Mouse (Mus musculus) c-Kit-positive CD71-negative TER-119-negative erythroid progenitor cells, embryonic 14.5 days (primary cell): ENCODE results near the gene Nkiras1.

ENCODE experiments used
- DNase-seq: peaks from one replicate; pipeline ENCODE4 v3.0.0-alpha.2; 2013; ENCODE audit warnings: low read depth

Gene Nkiras1

GRCm38 (mm10) chr14:18280375-18280774, 9.4 kb downstream of the Nkiras1 start:
- no peak for DNase-seq

DNA sequence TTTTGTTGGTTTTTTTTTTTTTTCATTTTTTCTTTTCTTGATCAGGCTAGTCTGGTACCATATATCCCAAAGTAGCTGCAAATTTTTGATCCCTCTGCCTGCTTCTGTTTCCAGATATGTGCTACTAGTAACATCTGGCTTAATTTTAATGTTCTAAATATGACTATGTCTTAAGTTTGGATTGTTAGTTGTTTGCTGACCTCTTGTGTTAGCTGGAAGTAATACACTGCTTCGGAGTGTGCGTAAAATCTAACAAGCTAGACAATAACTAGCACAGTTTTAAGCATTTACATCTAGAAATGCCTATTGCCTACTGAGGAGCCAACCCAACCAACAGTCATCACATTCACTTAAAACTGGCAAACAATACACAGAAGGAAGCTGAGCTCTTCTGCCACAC, 13.6 kb downstream of the Nkiras1 start:
- peak; percentile 25 for DNase-seq

DNA sequence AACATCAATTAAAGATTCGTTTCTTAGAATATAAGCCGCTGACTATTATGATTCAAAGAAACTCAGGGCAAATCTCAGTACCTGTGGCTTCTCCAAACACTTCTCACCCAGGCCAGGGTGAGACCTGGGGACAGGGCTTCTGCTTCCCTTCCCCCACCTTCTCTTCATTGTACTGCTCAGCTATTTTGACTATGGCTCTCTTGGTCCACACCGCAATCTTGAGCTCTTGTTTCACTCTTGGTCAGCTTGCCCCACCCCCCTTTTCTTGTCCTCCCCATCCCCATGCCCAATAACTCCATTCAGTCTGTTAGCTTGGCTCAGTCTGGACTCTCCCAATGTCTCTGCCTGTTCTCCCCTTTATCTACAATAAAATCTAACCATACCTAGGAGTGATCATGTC, 14.5 kb downstream of the Nkiras1 start:
- no peak for DNase-seq

DNA sequence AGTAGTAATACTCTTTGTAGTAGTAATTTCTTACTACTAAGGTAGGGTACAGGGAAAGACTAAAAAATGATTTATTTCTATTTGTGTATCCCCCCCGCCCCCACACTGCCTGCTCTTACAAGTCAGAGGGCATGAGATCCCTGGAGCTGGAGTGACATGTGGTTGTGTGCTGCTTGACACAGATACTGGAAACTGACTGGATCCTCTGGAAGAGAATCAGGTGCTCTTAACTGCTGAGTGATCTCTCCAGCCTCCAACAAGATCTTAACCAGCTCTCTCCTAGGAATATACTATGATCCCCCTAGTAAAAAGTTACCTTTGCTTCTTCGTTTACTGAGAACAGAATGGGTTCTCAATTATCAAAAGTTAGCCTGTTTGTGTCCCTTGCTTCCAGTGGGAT, 15.5 kb downstream of the Nkiras1 start:
- DNase-seq, result no peak

DNA sequence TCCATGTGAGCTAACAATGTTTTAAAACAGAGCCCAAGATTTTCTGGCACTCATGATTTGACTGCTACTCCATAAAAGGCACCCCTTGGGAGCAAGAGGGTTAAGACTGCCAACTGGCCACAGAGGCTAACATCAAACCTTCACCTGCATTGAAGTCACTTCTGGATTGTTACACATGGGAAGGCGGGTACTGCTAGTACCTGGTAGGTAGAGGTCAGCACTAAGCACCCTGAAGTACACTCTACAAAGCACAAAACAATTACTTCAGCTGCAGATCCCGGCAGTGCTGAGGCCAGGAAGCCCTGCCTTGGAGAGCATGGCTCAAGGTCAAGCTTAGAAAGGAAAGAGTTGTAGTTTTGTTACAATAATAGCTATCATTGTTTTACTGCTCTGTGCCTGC, 16.5 kb downstream of the Nkiras1 start:
- DNase-seq, result no peak

- DNase-seq, result no peak
Observed at GRCm38 (mm10) chr14:18292111-18292510, 21.2 kb downstream of the Nkiras1 start.

- DNase-seq, result no peak
Observed at GRCm38 (mm10) chr14:18292578-18292977, 21.6 kb downstream of the Nkiras1 start.

GRCm38 (mm10) chr14:18297441-18297840, 26.5 kb downstream of the Nkiras1 start:
- no peak for DNase-seq

DNA sequence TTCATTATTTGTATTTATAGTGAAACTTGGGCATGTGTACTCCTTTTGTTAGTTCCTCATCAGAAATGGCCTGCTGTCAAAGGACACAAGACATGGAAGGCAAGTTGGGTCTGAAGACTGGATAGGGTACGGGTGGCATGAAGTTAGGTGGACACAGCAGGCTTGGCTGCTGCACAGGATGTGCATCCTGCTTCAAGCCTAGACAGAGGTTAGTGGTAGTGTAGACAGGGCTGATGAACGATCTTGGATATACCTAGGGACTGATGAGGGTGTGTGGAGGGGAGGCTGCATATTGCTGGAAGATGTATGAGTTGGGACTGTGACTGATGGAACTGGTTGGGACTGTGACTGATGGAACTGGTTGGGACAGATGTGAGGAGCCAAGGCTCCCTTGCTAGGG, 27.9 kb downstream of the Nkiras1 start:
- DNase-seq, result no peak

DNA sequence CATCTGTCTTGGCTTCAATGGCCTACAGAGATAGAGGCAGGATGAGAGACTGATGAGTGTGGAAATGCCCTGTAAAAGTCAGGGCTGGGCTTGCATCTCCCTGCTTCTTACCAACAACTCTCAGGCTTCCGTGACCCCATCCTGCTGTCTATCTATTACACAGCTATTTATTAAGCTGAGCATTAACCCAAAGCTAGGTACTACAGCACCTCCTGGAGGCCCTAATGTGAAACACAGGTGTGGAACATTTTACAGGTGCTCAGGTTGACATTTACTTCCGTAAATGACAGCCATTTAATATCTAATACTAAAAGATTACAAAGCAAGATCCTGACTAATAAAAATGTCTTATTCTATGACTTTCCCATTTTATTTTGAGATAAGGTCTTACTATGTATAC, 29.7 kb downstream of the Nkiras1 start:
- no peak for DNase-seq

GRCm38 (mm10) chr14:18301591-18301990, 30.7 kb downstream of the Nkiras1 start:
- DNase-seq, result no peak

DNA sequence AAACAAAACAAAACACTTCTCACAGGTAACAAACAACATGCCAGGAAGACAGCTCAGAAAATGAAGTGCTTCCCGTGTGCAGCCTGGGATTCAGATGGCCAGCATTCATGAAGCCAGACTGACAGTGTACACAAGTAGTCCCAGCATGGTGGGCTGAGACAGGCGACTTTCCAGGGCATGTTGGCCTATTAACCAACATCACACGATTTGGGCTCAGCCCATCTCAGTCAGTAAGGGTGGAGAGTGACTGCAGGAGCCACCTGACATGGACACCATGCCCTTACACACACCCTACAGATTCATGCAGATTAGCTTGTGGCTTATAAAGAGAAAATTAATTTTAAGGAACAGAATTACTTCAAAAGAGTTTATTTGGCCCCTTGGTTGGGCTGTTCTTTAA, 31.8 kb downstream of the Nkiras1 start:
- DNase-seq, result no peak

- DNase-seq, result no peak
Observed at GRCm38 (mm10) chr14:18303262-18303661, 32.3 kb downstream of the Nkiras1 start.

GRCm38 (mm10) chr14:18304165-18304564, 33.2 kb downstream of the Nkiras1 start:
- no peak for DNase-seq

DNA sequence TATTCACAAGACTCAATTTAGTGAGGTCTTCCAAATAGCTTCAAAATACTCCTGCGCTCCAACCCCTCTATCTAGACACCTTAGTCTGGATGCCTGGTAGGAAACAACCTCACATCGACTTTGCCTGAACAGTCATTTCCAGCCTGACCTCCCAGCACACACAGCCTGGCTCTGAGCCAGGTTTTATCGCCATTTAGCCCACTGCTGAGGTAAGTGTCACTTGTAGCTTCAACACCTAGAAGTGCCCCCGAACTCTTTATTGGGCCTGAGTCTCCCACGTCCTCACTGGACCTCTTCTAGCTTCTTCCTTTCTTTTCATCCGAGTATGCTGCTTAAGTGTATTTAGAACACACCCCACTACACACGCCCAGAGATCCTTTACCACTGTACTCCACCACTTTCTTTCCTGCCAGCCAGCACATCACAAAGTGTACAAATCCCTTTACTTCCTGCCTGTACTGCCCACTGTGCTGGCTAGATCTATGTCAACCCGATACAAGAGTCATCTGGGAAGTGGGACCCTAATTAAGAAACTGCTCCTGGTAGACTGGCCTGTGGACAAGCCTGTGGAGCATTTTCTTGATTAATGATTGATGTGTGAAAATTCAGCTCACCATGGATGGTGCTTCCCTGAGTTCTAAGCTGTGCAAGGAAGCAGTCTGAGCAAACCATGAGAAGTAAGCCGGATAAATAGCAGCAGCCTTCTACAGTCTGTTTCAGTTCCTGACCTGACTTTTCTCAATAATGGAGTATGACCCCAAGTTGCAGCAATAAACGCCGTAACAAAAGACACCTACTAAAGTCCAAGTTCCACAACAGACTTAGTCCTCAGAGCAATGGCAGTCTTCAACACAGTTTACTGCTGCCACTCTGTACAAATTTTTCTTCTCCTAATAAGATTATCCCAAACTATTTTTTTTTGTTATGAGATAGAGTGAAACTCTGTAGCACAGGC, 46.8 kb downstream of the Nkiras1 start:
- DNase-seq, result no peak

GRCm38 (mm10) chr14:18326968-18327672, 56.2 kb downstream of the Nkiras1 start:
- no peak for DNase-seq

- DNase-seq, result no peak
Observed at GRCm38 (mm10) chr14:18330789-18331692, 60.1 kb downstream of the Nkiras1 start.

DNA sequence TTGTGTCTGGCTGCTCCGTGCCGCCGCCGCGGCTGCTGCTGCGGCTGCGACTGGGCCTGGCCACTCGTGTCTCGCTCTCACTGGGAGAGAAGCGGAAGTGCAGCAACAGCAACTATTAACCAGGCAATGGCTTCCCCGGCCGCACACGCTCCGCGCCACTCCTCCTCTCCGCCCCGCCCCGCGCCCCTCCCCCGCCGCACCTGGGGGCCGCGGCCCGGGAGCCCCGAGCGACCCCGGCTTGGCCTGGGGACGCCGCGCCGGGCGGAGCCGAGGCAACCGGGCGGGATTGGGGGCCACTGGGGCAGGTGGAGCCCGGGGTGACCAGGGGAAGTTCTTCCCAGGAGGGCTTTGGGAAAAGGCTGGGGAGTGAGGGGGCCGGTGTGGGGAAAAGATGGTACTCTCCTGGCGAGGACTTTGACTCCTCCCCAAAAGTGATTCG, 60.8 kb downstream of the Nkiras1 start, which contains the start of gene Ube2e1:
Ube2e1 (minus strand) TSS at position 167 of the 439 bp plus-strand sequence.
- peak; percentile 52 for DNase-seq
